Mouse (Mus musculus) kidney, postnatal 0 days (tissue): ENCODE results near the gene Gm20388. TPM values are rescaled to one million over a fixed set of nuclear protein-coding genes. Genes with fewer than 3 reads are reported as not detected.

Experiments
- ATAC-seq: fragments of 200-750 bp; cut with Nextera tagmentation; replicated peaks from 2 replicates; pipeline ENCODE4 v1.8.0; 2017; ENCODE audit warnings: low read depth, moderate number of reproducible peaks, moderate TSS enrichment, moderate library complexity; ENCODE audit not compliant: low FRiP score
- DNase-seq: peaks from one replicate; pipeline ENCODE4 v3.0.0-alpha.2; 2016; ENCODE audit warnings: low spot score
- H3K27ac ChIP-seq: fragments of 300-500 bp; sonication (generic); 2 replicates; pipeline ENCODE4 v1.5.1; 2014; ENCODE audit warnings: mild to moderate bottlenecking
- H3K27me3 ChIP-seq: fragments of 300-500 bp; sonication (generic); 2 replicates; pipeline ENCODE4 v1.6.1; 2014; ENCODE audit warnings: low read length, mixed read lengths; ENCODE audit not compliant: insufficient read depth
- H3K36me3 ChIP-seq: fragments of 300-500 bp; sonication (generic); 2 replicates; pipeline ENCODE4 v1.6.1; 2014; ENCODE audit warnings: low read length, mixed read lengths; ENCODE audit not compliant: insufficient read depth
- H3K4me1 ChIP-seq: fragments of 300-500 bp; sonication (generic); replicated peaks from 2 replicates; pipeline ENCODE4 v1.6.1; 2014; ENCODE audit warnings: antibody characterized with exemption, low read length, mixed read lengths; ENCODE audit not compliant: insufficient read depth
- H3K4me2 ChIP-seq: fragments of 300-500 bp; sonication (generic); 2 replicates; pipeline ENCODE4 v1.6.1; 2014; ENCODE audit warnings: mild to moderate bottlenecking, low read length, moderate library complexity, mixed read lengths
- H3K4me3 ChIP-seq: fragments of 300-500 bp; sonication (generic); replicated peaks from 2 replicates; pipeline ENCODE4 v1.5.1; 2014; ENCODE audit warnings: low read depth, low read length
- H3K9ac ChIP-seq: fragments of 300-500 bp; sonication (generic); 2 replicates; pipeline ENCODE4 v1.6.1; 2014; ENCODE audit warnings: low read depth, low read length
- H3K9me3 ChIP-seq: fragments of 300-500 bp; sonication (generic); replicated peaks from 2 replicates; pipeline ENCODE4 v1.6.1; 2016; ENCODE audit warnings: low read length, inconsistent platforms, mixed read lengths
- CTCF ChIP-seq: IDR thresholded peaks from 2 replicates; pipeline ENCODE4 v1.5.1; 2016; ENCODE audit warnings: antibody characterized with exemption, low read depth, mild to moderate bottlenecking, moderate library complexity
- WGBS: fragments of 180-500 bp; shearing (Covaris S2); extraction: QIAGEN DNeasy Blood & Tissue Kit; methylation state at CpG from one replicate; pipeline ENCODE4 v1.1.7; 2014; 5-methylcytosine and 5-hydroxymethylcytosine counted together
- polyA plus RNA-seq: library from polyadenylated mRNA; unstranded; fragments of >200 nt; fragmentation: Nextera tagmentation; extraction: Ambion mirVana; gene quantifications from 2 replicates; pipeline ENCODE4 v1.2.1, GENCODE M21; 2015

Gm20388 gene
- polyA plus RNA-seq, 1 experiment from 2014 or later = not detected

DNA sequence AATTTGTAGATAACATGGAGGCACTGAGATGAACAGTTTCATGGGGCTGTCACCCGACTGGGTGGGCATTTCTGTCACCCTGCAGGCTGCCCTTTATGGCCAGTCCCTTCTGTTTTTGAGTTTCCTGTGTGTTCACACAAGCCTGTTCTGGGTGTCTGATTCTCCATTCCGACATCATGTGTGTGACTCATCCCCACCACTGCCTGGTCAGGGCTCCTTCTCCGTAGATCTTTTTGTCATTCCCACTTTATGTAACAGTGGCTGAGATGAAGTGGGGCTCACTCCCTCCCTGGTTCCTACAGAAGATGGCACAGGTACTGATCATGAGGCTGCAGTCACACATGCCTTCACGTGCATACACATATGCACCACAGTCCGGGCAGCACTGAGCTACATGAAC, 3212.0 kb downstream of the Gm20388 start:
- no peak for DNase-seq
- TF ChIP-seq CTCF = no peak
- Histone ChIP-seq H3K27me3 (peaks cover 11% of the 10 kb centered on the region), H3K36me3 (no peaks in the 10 kb centered on the region), H3K9ac (peak overlapping the region; percentile 14; the same call in 1 of the 2 replicates), H3K4me1 (peaks cover 14% of the 10 kb centered on the region; the same call in 1 of the 2 replicates), H3K27ac (no peak overlapping the region), H3K9me3 (no peaks in the 10 kb centered on the region), H3K4me3 (no peak overlapping the region), H3K4me2 (no peak overlapping the region)
- WGBS = 78% methylated on average over 5 of the region's 5 CpGs
- no peak for ATAC-seq

DNA sequence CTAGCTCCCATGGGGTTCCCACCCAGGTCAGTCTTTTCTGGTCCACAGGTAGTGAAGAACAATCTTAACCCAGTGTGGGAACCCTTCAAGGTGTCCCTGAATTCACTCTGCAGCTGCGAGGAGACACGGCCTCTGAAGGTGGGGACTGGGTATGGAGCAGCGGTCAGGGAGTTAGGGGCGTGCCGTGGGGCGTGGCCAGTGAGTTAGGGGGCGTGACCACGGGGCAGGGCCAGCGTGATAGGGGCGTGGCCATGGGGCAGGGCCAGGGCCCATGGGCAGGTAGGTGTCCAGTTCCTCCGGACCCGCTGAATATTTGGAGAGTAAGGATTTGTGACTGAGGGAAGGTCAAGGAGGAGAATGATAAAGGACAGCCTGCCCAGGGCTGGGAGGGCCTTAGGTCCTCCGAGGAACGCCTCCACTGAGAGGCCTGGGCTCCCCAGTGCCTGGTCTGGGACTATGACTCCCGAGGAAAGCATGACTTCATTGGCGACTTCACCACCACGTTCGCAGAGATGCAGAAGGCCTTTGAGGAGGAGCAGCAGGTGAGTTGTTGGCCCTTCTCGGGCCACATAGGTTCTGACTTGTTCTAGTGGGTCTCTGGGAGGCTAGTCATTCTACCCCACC, 3215.7 kb downstream of the Gm20388 start:
- peak; percentile 71 for ATAC-seq
- no peaks in the 10 kb centered on the region for H3K36me3 ChIP-seq
- H3K4me2 ChIP-seq = peak overlapping the region; percentile 30
- no peak for DNase-seq
- no peak overlapping the region for H3K4me3 ChIP-seq
- no peak overlapping the region for H3K27ac ChIP-seq
- TF ChIP-seq CTCF = no peak
- no peak overlapping the region for H3K9ac ChIP-seq
- 0 out of 2 replicates have a peak, but pooled peaks cover 2% of the 10 kb centered on the region for H3K27me3 ChIP-seq
- H3K4me1 ChIP-seq = peaks cover 14% of the 10 kb centered on the region; the same call in 1 of the 2 replicates
- 11% methylated on average over 19 of the region's 19 CpGs for WGBS
- no peaks in the 10 kb centered on the region for H3K9me3 ChIP-seq

- Histone ChIP-seq H3K4me2 (peak overlapping the region; percentile 19; the same call in 1 of the 2 replicates), H3K9me3 (no peaks in the 10 kb centered on the region), H3K4me3 (no peak overlapping the region), H3K36me3 (no peaks in the 10 kb centered on the region), H3K27ac (no peak overlapping the region), H3K27me3 (0 out of 2 replicates have a peak, but pooled peaks cover 2% of the 10 kb centered on the region), H3K4me1 (peaks cover 8% of the 10 kb centered on the region; the same call in 1 of the 2 replicates), H3K9ac (no peak overlapping the region)
- 38% methylated on average over 9 of the region's 9 CpGs for WGBS
- DNase-seq = no peak
- no peak for ATAC-seq
- TF ChIP-seq CTCF = no peak
These were observed 3220.4 kb downstream of the Gm20388 start for GRCm38 (mm10) chr8:123131041-123131440.

DNA sequence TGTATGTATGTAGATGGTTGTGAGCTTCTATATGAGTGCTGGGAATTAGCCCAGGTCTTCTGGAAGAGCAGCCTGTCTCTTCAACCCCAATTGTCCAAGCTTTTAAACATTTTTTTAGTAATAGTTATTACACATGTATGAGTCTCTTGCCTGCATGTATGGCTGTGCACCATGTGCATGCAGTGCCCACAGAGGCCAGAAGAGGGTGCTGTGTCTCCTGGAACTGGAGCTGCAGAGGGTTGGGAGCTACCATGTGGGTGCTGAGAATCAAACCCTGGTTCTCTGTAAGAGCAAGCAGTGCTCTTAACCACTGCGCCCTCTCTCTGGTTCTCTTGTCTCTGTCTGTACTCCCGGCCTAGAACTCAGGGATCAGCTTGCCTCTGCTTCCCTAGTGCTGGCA, 3222.3 kb downstream of the Gm20388 start:
- H3K27ac ChIP-seq = no peak overlapping the region
- no peaks in the 10 kb centered on the region for H3K36me3 ChIP-seq
- no peak for ATAC-seq
- H3K4me2 ChIP-seq = no peak overlapping the region
- H3K9ac ChIP-seq = no peak overlapping the region
- 97% methylated on average over 2 of the region's 2 CpGs for WGBS
- H3K4me3 ChIP-seq = no peak overlapping the region
- peaks cover 10% of the 10 kb centered on the region; the same call in 1 of the 2 replicates for H3K4me1 ChIP-seq
- no peak for DNase-seq
- H3K9me3 ChIP-seq = no peaks in the 10 kb centered on the region
- TF ChIP-seq CTCF = peak; percentile 31
- no peaks in the 10 kb centered on the region for H3K27me3 ChIP-seq

DNA sequence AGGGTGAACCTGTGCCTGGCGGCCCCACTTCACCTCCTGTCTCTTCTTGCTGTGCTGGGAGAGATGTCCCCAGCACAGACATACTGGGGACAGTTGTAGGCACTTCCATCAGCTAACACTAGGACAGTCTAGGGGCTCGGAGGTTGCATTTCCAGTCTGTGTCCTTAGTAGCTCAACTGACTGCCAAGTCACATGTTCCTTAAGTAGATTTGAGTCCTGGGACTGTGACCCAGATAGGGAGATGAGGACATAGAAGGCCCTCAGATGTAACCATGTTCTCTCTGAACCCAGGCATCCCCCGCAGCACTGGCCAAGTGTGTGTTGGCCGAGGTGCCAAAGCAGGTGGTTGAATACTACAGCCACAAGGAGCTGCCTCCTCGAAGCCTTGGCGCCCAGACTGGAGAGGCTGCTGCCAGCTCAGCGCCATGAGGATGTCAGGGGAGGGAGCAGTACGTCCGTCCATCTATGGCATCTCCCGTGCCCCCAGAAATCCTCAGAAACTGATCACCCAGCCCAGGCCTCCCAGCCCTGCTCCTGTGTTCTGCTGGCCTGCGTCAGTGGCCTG, 3223.6 kb downstream of the Gm20388 start:
- 87% methylated on average over 11 of the region's 11 CpGs for WGBS
- ATAC-seq = no peak
- H3K27ac ChIP-seq = no peak overlapping the region

GRCm38 (mm10) chr8:123135406-123135805, 3224.8 kb downstream of the Gm20388 start:
- Histone ChIP-seq H3K4me2 (no peak overlapping the region), H3K27ac (no peak overlapping the region)
- TF ChIP-seq CTCF = no peak

More for the DNA sequence above, 3223.6 kb downstream of the Gm20388 start:
- Histone ChIP-seq H3K9ac (no peak overlapping the region), H3K4me2 (no peak overlapping the region), H3K36me3 (no peaks in the 10 kb centered on the region), H3K4me1 (peaks cover 15% of the 10 kb centered on the region; the same call in 1 of the 2 replicates), H3K27me3 (no peaks in the 10 kb centered on the region), H3K9me3 (no peaks in the 10 kb centered on the region), H3K4me3 (no peak overlapping the region)
- DNase-seq = no peak
- TF ChIP-seq CTCF = no peak

More at GRCm38 (mm10) chr8:123135406-123135805, 3224.8 kb downstream of the Gm20388 start:
- WGBS = 30% methylated on average over 7 of the region's 7 CpGs
- H3K4me3 ChIP-seq = no peak overlapping the region
- no peaks in the 10 kb centered on the region for H3K9me3 ChIP-seq
- H3K4me1 ChIP-seq = peaks cover 15% of the 10 kb centered on the region; the same call in 1 of the 2 replicates
- DNase-seq = no peak
- H3K9ac ChIP-seq = no peak overlapping the region
- no peak for ATAC-seq
- no peaks in the 10 kb centered on the region for H3K27me3 ChIP-seq
- H3K36me3 ChIP-seq = no peaks in the 10 kb centered on the region
